Comparison of ENCODE assay signal across 11 mouse cellular contexts in genomic region chr10:94047845-94048559, GRCm38 (mm10). TPM values are rescaled to one million over a fixed set of nuclear protein-coding genes. Genes with fewer than 3 reads are reported as not detected.
A peak's percentile ranks its signal among the peaks of the same experiment; 100 is the strongest.
DNase-seq lines count a peak whose midpoint lies in the region; ATAC-seq and TF ChIP-seq lines count a peak whose summit lies in the region.
"Had no signal": no experiment of that assay in that cellular context is flagged by ENCODE, and none has a peak within 500 bp of the region (broad histone marks: within the 10 kb centered on the region; RNA-seq: fewer than 3 reads in every experiment).

No protein-coding gene starts in this region.

- no peak overlapping the region for H3K4me3 ChIP-seq in kidney, postnatal 0 days (replicated peaks; ENCODE audit: low read depth, low read length)
- no peak overlapping the region for H3K4me3 ChIP-seq in embryonic fibroblast, embryonic 13.5 days (ENCODE audit: insufficient read depth, low read length)
- H3K4me3 ChIP-seq in liver, embryonic 14.5 days (ENCODE audit: insufficient read depth in 1 of 2, low read depth in 2 of 2, low read length in 2 of 2): peak overlapping the region; percentile 19 to 39
- H3K4me3 ChIP-seq in stomach, embryonic 16.5 days (replicated peaks; ENCODE audit: low read length): no peak overlapping the region
- no peak overlapping the region for H3K4me3 ChIP-seq in hindbrain, embryonic 12.5 days
- H3K4me3 ChIP-seq: embryonic facial prominence, embryonic 12.5 days; megakaryocyte, embryonic 14.5 days; neural tube, embryonic 15.5 days had no signal

- H3K4me1 ChIP-seq in kidney, postnatal 0 days (replicated peaks; ENCODE audit: insufficient read depth, low read length): peaks cover 13% of the 10 kb centered on the region; the same call in 1 of the 2 replicates
- peaks cover 8% of the 10 kb centered on the region for H3K4me1 ChIP-seq in embryonic fibroblast, embryonic 13.5 days (ENCODE audit: control insufficient read depth, insufficient read depth, low read length)
- H3K4me1 ChIP-seq in liver, embryonic 14.5 days (replicated peaks; ENCODE audit: control insufficient read depth in 2 of 2, insufficient read depth in 2 of 2, low read length in 1 of 2): peaks cover 34 to 36% of the 10 kb centered on the region in 2 experiments
- peaks cover 18% of the 10 kb centered on the region for H3K4me1 ChIP-seq in stomach, embryonic 16.5 days (ENCODE audit: control insufficient read depth, insufficient read depth, low read length)
- H3K4me1 ChIP-seq in hindbrain, embryonic 12.5 days: no peaks in the 10 kb centered on the region
- H3K4me1 ChIP-seq: embryonic facial prominence, embryonic 12.5 days; neural tube, embryonic 15.5 days had no signal

- H3K9me3 ChIP-seq in kidney, postnatal 0 days (replicated peaks; ENCODE audit: low read length): no peaks in the 10 kb centered on the region
- H3K9me3 ChIP-seq in liver, embryonic 14.5 days (ENCODE audit: control insufficient read depth, low read length): no peaks in the 10 kb centered on the region
- H3K9me3 ChIP-seq in stomach, embryonic 16.5 days (replicated peaks; ENCODE audit: control insufficient read depth, low read length): no peaks in the 10 kb centered on the region
- H3K9me3 ChIP-seq in hindbrain, embryonic 12.5 days (replicated peaks): no peaks in the 10 kb centered on the region
- H3K9me3 ChIP-seq: embryonic facial prominence, embryonic 12.5 days; megakaryocyte, embryonic 14.5 days; neural tube, embryonic 15.5 days had no signal

- WGBS in kidney, postnatal 0 days: 59% methylated on average over 10 of the region's 10 CpGs
- WGBS in liver, embryonic 14.5 days (ENCODE audit: insufficient replicate concordance): 14% methylated on average over 10 of the region's 10 CpGs
- 45% methylated on average over 10 of the region's 10 CpGs for WGBS in stomach, embryonic 16.5 days
- 70% methylated on average over 10 of the region's 10 CpGs for WGBS in hindbrain, embryonic 12.5 days

- no peak for ATAC-seq in kidney, postnatal 0 days (replicated peaks; ENCODE audit: low FRiP score, low read depth)
- ATAC-seq in liver, embryonic 14.5 days (ENCODE audit: insufficient read depth): peak; percentile 99
- peak; percentile 77 for ATAC-seq in stomach, embryonic 16.5 days (ENCODE audit: insufficient read depth, low FRiP score)
- no peak for ATAC-seq in hindbrain, embryonic 12.5 days (ENCODE audit: low FRiP score)

- TF ChIP-seq EP300 in liver, embryonic 14.5 days (IDR thresholded peaks at IDR 0.05; ENCODE audit: low read depth): peak; percentile 67

- DNase-seq in kidney, postnatal 0 days (ENCODE audit: low spot score): peak; percentile 25
- DNase-seq in kidney, adult 11 months: no peak
- peak; percentile 46 to 83 (median 50) for DNase-seq in liver, embryonic 14.5 days (ENCODE audit: low read depth in 3 of 3, low spot score in 3 of 3)
- DNase-seq in ovary, postnatal 36 days (ENCODE audit: low spot score): no peak
- DNase-seq in thymus, postnatal 4 days: no peak

- 0 out of 2 replicates have a peak, but pooled peaks cover 11% of the 10 kb centered on the region for H3K36me3 ChIP-seq in kidney, postnatal 0 days (ENCODE audit: insufficient read depth, low read length)
- peaks cover 19% of the 10 kb centered on the region for H3K36me3 ChIP-seq in liver, embryonic 14.5 days (replicated peaks; ENCODE audit: control insufficient read depth, insufficient read depth, low read depth)
- H3K36me3 ChIP-seq in stomach, embryonic 16.5 days (ENCODE audit: control insufficient read depth, insufficient read depth, low read length): no peaks in the 10 kb centered on the region
- peaks cover 12% of the 10 kb centered on the region; the same call in 1 of the 2 replicates for H3K36me3 ChIP-seq in hindbrain, embryonic 12.5 days
- H3K36me3 ChIP-seq: neural tube, embryonic 15.5 days had no signal

- no peaks in the 10 kb centered on the region for H3K27me3 ChIP-seq in kidney, postnatal 0 days (ENCODE audit: insufficient read depth, low read length)
- H3K27me3 ChIP-seq in liver, embryonic 14.5 days (ENCODE audit: control insufficient read depth, insufficient read depth, low read length): no peaks in the 10 kb centered on the region
- no peaks in the 10 kb centered on the region for H3K27me3 ChIP-seq in stomach, embryonic 16.5 days (ENCODE audit: control insufficient read depth, insufficient read depth, low read length)
- no peaks in the 10 kb centered on the region for H3K27me3 ChIP-seq in hindbrain, embryonic 12.5 days
- H3K27me3 ChIP-seq: embryonic facial prominence, embryonic 12.5 days; neural tube, embryonic 15.5 days had no signal

- no peak for TF ChIP-seq POLR2A in embryonic fibroblast, embryonic 13.5 days (IDR thresholded peaks at IDR 0.05; ENCODE audit: low read depth, low read length)

- TF ChIP-seq CTCF in kidney, postnatal 0 days (IDR thresholded peaks at IDR 0.05; ENCODE audit: low read depth): no peak
- no peak for TF ChIP-seq CTCF in embryonic fibroblast, embryonic 13.5 days (IDR thresholded peaks at IDR 0.05; ENCODE audit: borderline replicate concordance, insufficient read depth, low read length)
- no peak for TF ChIP-seq CTCF in liver, embryonic 14.5 days (IDR thresholded peaks at IDR 0.05; ENCODE audit: low read depth)

- peak overlapping the region; percentile 19; the same call in 1 of the 2 replicates for H3K27ac ChIP-seq in kidney, postnatal 0 days
- peak overlapping the region; percentile 95 for H3K27ac ChIP-seq in embryonic fibroblast, embryonic 13.5 days (ENCODE audit: insufficient read depth, low read length)
- H3K27ac ChIP-seq in liver, embryonic 14.5 days: peak overlapping the region; percentile 78
- peak overlapping the region; percentile 57 for H3K27ac ChIP-seq in stomach, embryonic 16.5 days (ENCODE audit: low read length)
- no peak overlapping the region for H3K27ac ChIP-seq in hindbrain, embryonic 12.5 days
- H3K27ac ChIP-seq: embryonic facial prominence, embryonic 12.5 days; neural tube, embryonic 15.5 days had no signal

- H3K4me2 ChIP-seq in kidney, postnatal 0 days (ENCODE audit: low read length): no peak overlapping the region
- H3K4me2 ChIP-seq in liver, embryonic 14.5 days (ENCODE audit: low read depth): peak overlapping the region; percentile 62
- no peak overlapping the region for H3K4me2 ChIP-seq in stomach, embryonic 16.5 days (ENCODE audit: low read depth, low read length)
- no peak overlapping the region for H3K4me2 ChIP-seq in hindbrain, embryonic 12.5 days (replicated peaks)
- H3K4me2 ChIP-seq: embryonic facial prominence, embryonic 12.5 days; neural tube, embryonic 15.5 days had no signal

- H3K9ac ChIP-seq in kidney, postnatal 0 days (ENCODE audit: low read depth, low read length): no peak overlapping the region
- H3K9ac ChIP-seq in liver, embryonic 14.5 days (replicated peaks): peak overlapping the region; percentile 51
- no peak overlapping the region; the same call in 1 of the 2 replicates for H3K9ac ChIP-seq in stomach, embryonic 16.5 days (ENCODE audit: low read length)
- no peak overlapping the region for H3K9ac ChIP-seq in hindbrain, embryonic 12.5 days
- H3K9ac ChIP-seq: embryonic facial prominence, embryonic 12.5 days; neural tube, embryonic 15.5 days had no signal

RNA-seq across cellular contexts. Expression of gene Fgd6, which starts 12.2 kb away (rescaled TPM):
- 2.3 TPM in 2 replicates for polyA plus RNA-seq in kidney, postnatal 0 days (2015; fragmentation: Nextera tagmentation; extraction: Ambion mirVana)
- polyA plus RNA-seq in embryonic fibroblast, embryonic 13.5 days (2011; ENCODE audit: insufficient read length, low read depth, missing spikeins): 4.8 and 6.0 TPM in 2 replicates
- 2.5 and 2.9 TPM in 2 replicates for polyA plus RNA-seq in liver, embryonic 14.5 days (2012; rRNA removed)
- polyA plus RNA-seq in liver, embryonic 14.5 days (2014; fragmentation: Nextera tagmentation; extraction: Ambion mirVana): 2.4 and 2.9 TPM in 2 replicates
- polyA plus RNA-seq in stomach, embryonic 16.5 days (2015; fragmentation: Nextera tagmentation; extraction: Ambion mirVana): 3.7 and 3.9 TPM in 2 replicates
- 5.2 TPM in 2 replicates for polyA plus RNA-seq in hindbrain, embryonic 12.5 days (2016; fragmentation: Nextera tagmentation; extraction: Ambion mirVana)

RNA-seq across cellular contexts. Expression of gene Vezt, which starts 12.4 kb away (rescaled TPM):
- 20.8 and 22.0 TPM in 2 replicates for polyA plus RNA-seq in kidney, postnatal 0 days (2015; fragmentation: Nextera tagmentation; extraction: Ambion mirVana)
- polyA plus RNA-seq in embryonic fibroblast, embryonic 13.5 days (2011; ENCODE audit: insufficient read length, low read depth, missing spikeins): 27.5 and 32.2 TPM in 2 replicates
- 4.9 and 6.6 TPM in 2 replicates for polyA plus RNA-seq in liver, embryonic 14.5 days (2012; rRNA removed)
- polyA plus RNA-seq in liver, embryonic 14.5 days (2014; fragmentation: Nextera tagmentation; extraction: Ambion mirVana): 12.7 and 14.6 TPM in 2 replicates
- polyA plus RNA-seq in stomach, embryonic 16.5 days (2015; fragmentation: Nextera tagmentation; extraction: Ambion mirVana): 26.4 and 27.4 TPM in 2 replicates
- polyA plus RNA-seq in hindbrain, embryonic 12.5 days (2016; fragmentation: Nextera tagmentation; extraction: Ambion mirVana): 58.1 and 69.1 TPM in 2 replicates

Comparison
In these comparisons a context has a peak if more than half of its experiments do, and no peak if none do; other contexts are left out.
1. DNase-seq: peak in kidney, postnatal 0 days (single experiment) and liver, embryonic 14.5 days (3 of 3); none in kidney, adult 11 months (single experiment), ovary, postnatal 36 days (single experiment) and thymus, postnatal 4 days (single experiment).
2. ATAC-seq: peak in liver, embryonic 14.5 days (single experiment) and stomach, embryonic 16.5 days (single experiment); none in kidney, postnatal 0 days (single experiment) and hindbrain, embryonic 12.5 days (single experiment).
3. H3K4me3 ChIP-seq: peak in liver, embryonic 14.5 days (2 of 2); none in kidney, postnatal 0 days (single experiment), embryonic fibroblast, embryonic 13.5 days (single experiment), stomach, embryonic 16.5 days (single experiment) and hindbrain, embryonic 12.5 days (single experiment).